Mouse (Mus musculus): ENCODE measurements around the gene Lyrm4.

Lyrm4 gene

DNA sequence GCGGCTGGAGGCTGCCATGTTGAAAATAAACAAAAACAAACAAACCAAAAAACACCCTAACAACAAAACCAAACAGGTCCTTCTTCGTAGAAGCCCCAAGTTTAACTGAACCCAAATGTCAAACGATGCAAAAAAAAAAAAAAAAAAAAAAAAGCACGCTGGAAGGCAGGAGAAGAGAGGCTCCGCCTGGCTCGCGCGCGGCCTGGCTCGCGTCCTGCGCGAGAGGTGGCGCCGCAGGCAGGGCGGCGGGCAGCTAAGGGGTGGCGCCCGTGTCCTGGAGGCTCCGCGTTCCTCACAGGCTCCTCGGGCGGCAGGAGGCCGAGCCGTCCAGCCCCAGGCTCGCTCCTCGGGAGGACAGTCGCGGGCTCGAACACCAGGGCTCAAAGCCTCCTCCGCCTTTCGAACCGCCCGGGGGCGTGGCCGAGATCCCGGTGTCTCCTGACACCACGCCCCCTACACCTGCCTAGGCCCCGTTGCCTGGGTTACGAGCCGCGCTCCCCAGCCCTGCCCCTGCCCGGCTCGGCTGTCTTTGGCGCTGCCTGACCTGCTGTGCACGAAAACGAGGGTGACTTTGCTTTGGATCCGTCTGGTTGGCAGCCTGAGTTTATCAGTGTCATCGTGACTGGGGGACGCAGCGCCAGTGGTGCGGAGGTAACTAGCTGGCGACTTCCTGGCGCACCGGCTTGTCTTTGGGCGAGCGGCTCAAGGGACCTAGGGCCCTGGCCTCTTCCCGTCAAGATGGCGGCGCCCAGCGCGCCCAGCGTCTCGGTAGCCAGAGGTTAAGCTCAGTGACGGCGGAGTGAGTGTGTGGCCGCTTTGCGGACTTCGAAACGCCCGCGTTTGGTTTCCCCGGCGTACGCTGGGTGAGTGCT is at the start of gene Lyrm4, which contains the start of gene Fars2:
TSS of gene Lyrm4 (minus strand) at position 384 of the 872 bp plus-strand sequence.
TSS of gene Fars2 (plus strand) at position 270 of the 872 bp plus-strand sequence.
- peak; percentile 95 for DNase-seq (ENCODE audit: low spot score)

DNA sequence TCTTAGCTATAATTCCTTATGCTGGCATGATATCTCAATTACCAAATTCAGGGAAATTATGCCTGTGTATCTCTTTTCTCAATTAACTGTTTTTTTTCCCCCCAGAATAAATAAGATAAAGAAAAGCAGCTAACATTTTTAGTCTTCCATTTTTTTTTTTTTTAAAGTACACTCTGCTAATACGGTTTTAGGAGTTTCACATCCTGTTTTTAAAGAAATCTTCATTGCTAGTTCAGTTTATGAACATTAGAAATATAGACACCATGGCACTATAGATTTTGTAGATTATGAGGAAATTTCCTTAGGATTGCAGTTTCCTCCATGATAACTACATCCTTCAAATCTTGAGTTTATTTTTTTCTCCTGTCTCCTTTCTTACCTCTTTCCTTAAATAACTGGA is 46.6 kb upstream of the Lyrm4 start:
- no peak for DNase-seq (ENCODE audit: low spot score)

GRCm38 (mm10) chr13:36163411-36163810 is 46.1 kb upstream of the Lyrm4 start:
- DNase-seq (ENCODE audit: low spot score), result no peak

- no peak for DNase-seq (ENCODE audit: low spot score)
These were observed 39.1 kb upstream of the Lyrm4 start for GRCm38 (mm10) chr13:36156340-36156931.

GRCm38 (mm10) chr13:36152728-36153498 is 35.6 kb upstream of the Lyrm4 start:
- DNase-seq (ENCODE audit: low spot score), result no peak

- DNase-seq (ENCODE audit: low spot score), result no peak
These were observed 32.9 kb upstream of the Lyrm4 start for GRCm38 (mm10) chr13:36150272-36150671.

DNA sequence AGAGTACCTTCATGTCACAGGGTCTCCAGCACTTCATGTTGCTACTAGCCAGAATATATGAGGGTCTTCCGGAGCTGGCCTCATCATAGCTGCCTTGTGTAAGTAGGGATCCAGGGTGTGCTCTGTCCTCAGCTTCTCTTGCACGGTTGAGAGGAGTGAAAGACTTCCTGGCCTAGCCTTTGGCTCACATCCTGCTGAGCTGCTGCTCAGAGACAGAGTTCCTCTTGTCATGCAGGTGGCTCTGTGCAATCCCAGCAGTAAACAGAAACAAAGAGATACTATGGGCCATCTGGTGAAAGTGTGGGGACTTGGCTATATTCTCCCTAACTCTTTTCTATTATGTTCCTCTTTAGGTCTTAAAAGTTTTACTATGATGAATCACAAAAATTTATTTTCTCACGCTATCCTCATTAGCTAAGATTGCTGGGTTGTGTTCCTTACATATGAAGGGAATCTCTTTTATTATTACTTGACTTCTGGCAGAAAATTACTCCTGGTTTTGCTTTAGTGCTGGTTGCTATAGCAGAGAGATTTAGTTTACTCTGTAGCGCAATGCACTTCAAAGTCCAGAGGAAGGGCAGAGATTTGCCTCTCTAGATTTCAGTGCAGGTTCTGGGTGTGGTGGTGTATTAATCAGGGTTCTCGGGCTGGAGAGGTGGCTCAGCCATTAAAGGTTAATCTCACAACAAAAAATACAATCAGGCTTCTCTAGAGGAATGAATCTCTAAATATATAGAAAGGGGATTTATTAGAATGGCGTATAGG is 32.0 kb upstream of the Lyrm4 start:
- no peak for DNase-seq (ENCODE audit: low spot score)

DNA sequence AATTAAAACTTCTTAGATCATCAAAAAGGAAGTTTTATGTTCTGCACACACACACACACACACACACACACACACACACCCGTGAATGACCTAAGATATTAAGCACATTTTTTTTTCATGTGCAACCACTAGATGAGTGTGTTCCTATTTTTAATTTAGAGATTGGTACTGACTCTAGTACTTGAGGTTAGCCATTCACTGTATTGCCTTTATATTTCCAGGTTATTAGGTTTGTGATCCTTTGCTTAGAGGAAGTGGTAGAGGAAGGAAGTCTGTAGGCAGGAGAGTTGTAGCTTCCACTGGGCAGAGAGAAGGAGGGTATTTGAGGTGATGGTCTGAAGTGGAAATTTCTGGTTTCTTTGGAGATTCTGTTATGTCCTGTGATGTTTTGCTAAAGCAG is 28.3 kb upstream of the Lyrm4 start:
- DNase-seq (ENCODE audit: low spot score), result no peak

DNA sequence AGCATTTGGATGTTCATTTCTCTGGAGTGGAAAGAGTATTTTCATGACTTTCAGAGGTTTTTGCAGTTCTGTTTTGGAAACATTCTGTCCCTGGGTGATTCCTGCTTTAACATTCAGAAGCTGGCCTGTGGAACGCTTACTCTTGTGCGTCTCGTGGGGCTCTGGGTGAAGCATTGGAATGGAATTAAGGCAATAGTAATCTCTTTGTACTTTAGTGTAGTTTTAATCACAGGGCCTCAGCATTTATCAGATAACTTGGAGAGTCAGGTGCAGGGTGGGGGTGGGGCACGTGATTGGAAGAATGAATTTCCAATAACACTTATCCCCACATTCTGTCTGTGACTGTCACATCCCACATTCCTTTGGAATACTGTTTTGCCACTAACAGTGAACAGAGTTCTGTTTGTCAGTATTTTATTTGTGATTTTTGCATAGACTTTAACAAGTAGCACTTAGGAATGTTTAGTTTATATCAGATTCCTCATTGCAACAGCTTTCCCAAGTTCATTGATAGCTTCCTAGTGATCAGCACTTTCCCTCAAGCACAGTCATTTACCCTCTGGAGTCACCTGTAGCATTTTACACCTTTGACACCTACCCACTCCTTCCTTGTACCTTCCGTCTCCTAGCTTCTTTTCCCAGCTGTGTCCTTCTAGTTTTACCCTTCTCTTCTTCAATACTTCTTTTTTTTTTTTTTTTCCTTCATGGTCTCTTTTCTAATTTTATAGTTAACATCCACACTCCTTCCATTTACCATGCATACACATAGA is 23.1 kb upstream of the Lyrm4 start:
- DNase-seq (ENCODE audit: low spot score), result no peak

DNA sequence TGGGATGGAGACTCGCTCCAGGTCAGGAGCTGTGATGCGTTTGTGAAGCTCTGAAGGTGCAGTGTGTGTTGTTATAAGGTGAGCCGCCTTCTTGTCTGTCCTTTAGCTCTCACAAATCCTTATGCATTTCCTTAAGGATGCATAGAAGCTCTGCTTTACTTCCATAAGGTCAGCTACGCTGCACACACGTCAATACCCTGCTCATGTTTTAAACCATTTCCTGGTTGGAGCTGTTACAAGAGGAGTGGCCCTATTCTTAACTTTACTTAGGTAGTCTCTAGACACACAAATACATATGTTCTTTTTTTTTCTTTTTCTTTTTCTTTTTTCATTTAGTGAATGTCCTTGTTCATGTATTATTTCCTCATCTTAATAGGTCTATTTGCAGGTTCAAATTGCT is 22.4 kb upstream of the Lyrm4 start:
- DNase-seq (ENCODE audit: low spot score), result no peak

DNA sequence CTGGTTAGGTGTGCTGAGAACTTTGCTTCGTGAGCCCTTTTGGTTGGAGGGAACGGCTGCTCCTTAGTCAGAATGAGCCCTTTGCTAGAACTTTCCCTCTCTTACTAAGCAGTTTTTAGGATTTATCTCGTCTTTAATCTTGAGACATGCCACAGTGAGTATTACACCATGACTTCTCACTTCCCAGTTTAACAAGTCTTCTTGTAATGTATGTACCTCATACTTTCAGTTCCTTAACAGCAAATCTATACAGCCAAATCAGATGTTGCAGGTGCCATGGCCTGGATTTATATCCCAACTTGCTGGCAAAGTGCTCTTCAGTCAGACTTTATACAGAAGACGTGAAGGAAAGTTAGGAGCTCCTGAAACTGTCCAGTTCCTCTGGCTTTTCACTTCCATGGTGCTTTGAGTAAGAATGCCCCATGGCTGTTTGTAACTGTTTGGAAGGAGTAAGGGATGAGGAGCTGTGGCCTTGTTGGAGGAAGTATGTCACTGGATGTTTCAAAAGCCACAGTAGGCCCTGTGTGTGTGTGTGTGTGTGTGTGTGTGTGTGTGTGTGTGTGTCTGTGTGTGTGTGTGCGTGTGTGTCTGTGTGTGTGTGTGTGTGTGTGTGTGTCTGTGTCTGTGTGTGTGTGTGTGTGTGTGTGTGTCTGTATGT is 14.8 kb upstream of the Lyrm4 start:
- DNase-seq (ENCODE audit: low spot score), result no peak

GRCm38 (mm10) chr13:36131401-36131800 is 14.1 kb upstream of the Lyrm4 start:
- DNase-seq (ENCODE audit: low spot score), result no peak

- no peak for DNase-seq (ENCODE audit: low spot score)
These were observed 12.2 kb upstream of the Lyrm4 start for GRCm38 (mm10) chr13:36129360-36130054.

- DNase-seq (ENCODE audit: low spot score), result no peak
These were observed 3.3 kb upstream of the Lyrm4 start for GRCm38 (mm10) chr13:36120606-36121005.

GRCm38 (mm10) chr13:36119684-36120083 is 2.4 kb upstream of the Lyrm4 start:
- no peak for DNase-seq (ENCODE audit: low spot score)

DNA sequence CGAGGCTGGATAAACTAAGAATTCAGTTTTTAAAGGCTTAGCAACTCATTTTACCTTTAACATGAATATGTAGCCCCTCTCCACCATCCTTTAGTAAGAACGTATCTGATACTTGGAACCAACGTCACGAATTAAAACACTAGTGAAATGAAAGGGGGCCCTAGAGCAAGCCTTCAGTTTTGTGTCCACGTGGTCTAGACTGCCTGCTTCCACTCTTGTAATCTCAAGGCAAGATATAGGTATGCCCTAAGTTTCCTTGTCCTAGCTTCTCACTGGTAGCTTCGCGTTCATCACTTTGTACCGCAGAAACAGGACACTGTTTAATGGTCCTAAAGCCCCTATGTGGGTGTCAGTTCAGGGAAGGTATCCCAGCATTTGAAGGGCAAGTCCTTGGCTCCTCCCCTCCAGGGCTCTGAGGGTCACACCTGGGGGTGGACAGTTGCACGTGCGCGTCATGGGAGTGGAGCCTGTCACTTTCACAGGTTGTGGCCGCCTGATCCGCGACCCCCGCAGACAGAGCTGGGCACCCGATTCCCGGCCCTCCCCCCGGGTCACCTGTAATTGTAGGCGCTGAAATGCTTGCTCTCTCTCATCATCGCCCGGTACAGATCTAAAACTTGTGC is 695 bp downstream of the Lyrm4 start:
- DNase-seq (ENCODE audit: low spot score), result peak; percentile 18

- DNase-seq (ENCODE audit: low spot score), result no peak
These were observed 4.1 kb downstream of the Lyrm4 start for GRCm38 (mm10) chr13:36113181-36113580.

- no peak for DNase-seq (ENCODE audit: low spot score)
These were observed 6.0 kb downstream of the Lyrm4 start for GRCm38 (mm10) chr13:36111331-36111730.

- DNase-seq (ENCODE audit: low spot score), result no peak
These were observed 8.8 kb downstream of the Lyrm4 start for GRCm38 (mm10) chr13:36108528-36108927.

GRCm38 (mm10) chr13:36105591-36105990 is 11.7 kb downstream of the Lyrm4 start:
- DNase-seq (ENCODE audit: low spot score), result no peak

Measured in T-cell, adult 2 months (primary cell).